Mouse (Mus musculus): ENCODE measurements at regions not wholly inside any gene's neighbourhood (a gene's known extent, or its start where the extent isn't known, plus 50 kb on each side); places are given as distances from the start of the nearest gene placed in this dataset.

DNA sequence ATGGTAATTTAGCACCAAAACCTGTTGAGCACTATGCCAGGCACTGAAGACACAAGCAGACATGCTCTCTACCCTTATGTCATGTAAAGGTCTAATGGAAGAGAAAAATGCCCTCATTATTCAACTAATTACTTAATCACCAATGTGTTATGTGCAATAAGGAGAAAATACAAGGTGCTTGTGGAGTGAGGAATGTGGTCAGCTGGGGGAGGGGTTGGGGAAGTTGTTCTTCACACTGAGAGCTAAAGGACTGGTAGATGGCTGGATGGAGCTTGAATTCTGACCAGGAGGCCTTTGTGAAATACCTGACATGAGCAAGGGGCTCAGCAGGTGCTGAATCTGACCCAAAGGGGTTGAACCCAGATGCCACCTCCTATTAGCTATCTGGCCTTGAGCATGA, 300.1 kb upstream of the Acvr2a start:
- no peak for TF ChIP-seq CTCF (IDR thresholded peaks at IDR 0.05; ENCODE audit: low read depth)
- TF ChIP-seq EP300 (IDR thresholded peaks at IDR 0.05; ENCODE audit: low read depth) = no peak

Measured in liver, embryonic 14.5 days (tissue).